Mouse (Mus musculus) ES-Bruce4 (cell line): ENCODE measurements around the gene Cit. TPM values are rescaled to one million over a fixed set of nuclear protein-coding genes. Genes with fewer than 3 reads are reported as not detected.

ENCODE experiments used
- H3K27ac ChIP-seq: 2 replicates; pipeline ENCODE4 v1.5.1; 2012; ENCODE audit warnings: low read length, inconsistent platforms; ENCODE audit not compliant: insufficient read depth
- H3K27me3 ChIP-seq: 2 replicates; pipeline ENCODE4 v1.6.1; 2012; ENCODE audit warnings: mild to moderate bottlenecking, low read length, inconsistent platforms; ENCODE audit not compliant: control insufficient read depth, poor library complexity, insufficient read depth, severe bottlenecking
- H3K36me3 ChIP-seq: 2 replicates; pipeline ENCODE4 v1.6.1; 2012; ENCODE audit warnings: inconsistent platforms, mild to moderate bottlenecking, low read length, moderate library complexity; ENCODE audit not compliant: control insufficient read depth, poor library complexity, insufficient read depth, severe bottlenecking
- H3K4me1 ChIP-seq: one replicate; pipeline ENCODE4 v1.8.1; 2011; ENCODE audit warnings: low read length; ENCODE audit not compliant: control insufficient read depth, insufficient read depth
- H3K4me3 ChIP-seq: 2 replicates; pipeline ENCODE4 v1.5.1; 2011; ENCODE audit warnings: low read depth, mild to moderate bottlenecking, low read length
- H3K9ac ChIP-seq: 2 replicates; pipeline ENCODE4 v1.6.1; 2012; ENCODE audit warnings: low read depth, mild to moderate bottlenecking, inconsistent platforms; ENCODE audit not compliant: poor library complexity, severe bottlenecking
- H3K9me3 ChIP-seq: replicated peaks from 2 replicates; pipeline ENCODE4 v1.6.1; 2012; ENCODE audit warnings: mild to moderate bottlenecking, low read length, inconsistent platforms; ENCODE audit not compliant: control insufficient read depth, poor library complexity, insufficient read depth, severe bottlenecking
- CTCF ChIP-seq: IDR thresholded peaks from one replicate; pipeline ENCODE4 v1.8.1; 2011; ENCODE audit warnings: low read depth, low read length
- EP300 ChIP-seq: IDR thresholded peaks from 2 replicates; pipeline ENCODE4 v1.6.1; 2011; ENCODE audit warnings: low read depth, low read length; ENCODE audit not compliant: insufficient read depth
- POLR2A ChIP-seq: IDR thresholded peaks from one replicate; pipeline ENCODE4 v1.8.1; 2011; ENCODE audit warnings: low read length; ENCODE audit not compliant: insufficient read depth
- polyA plus RNA-seq: library from polyadenylated mRNA; stranded (reverse); fragments of >200 nt; gene quantifications from 2 replicates; pipeline ENCODE4 v1.2.4, GENCODE M21; 2011; ENCODE audit warnings: low read depth; ENCODE audit not compliant: missing spikeins, insufficient read depth, insufficient read length

The Cit gene
- polyA plus RNA-seq, 1 experiment, result 67.1 TPM

DNA sequence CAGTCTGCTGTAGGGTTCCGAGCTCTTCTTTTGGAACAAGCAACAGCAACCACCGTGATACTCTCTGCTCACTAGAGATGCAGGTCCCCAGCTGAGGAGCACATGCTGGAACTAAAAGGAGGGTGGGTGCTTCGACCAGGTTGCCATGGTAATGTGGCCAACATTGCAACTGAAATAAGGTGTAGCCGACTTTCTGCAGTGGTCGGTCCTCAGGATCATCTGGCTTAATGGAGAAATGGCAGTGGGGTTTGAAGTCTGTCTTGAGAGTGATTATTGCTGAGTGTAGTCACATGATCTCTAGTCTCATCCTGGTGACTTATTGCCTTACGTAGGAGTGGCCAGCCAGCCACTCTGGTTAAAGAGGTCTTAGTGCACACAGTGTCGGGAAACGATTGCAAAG lies 168.7 kb downstream of the Cit start:
- Histone ChIP-seq H3K36me3 (peaks cover 37% of the 10 kb centered on the region), H3K9me3 (no peaks in the 10 kb centered on the region), H3K4me1 (no peaks in the 10 kb centered on the region), H3K9ac (no peak overlapping the region), H3K27ac (no peak overlapping the region), H3K4me3 (no peak overlapping the region), H3K27me3 (no peaks in the 10 kb centered on the region)
- TF ChIP-seq POLR2A (no peak), CTCF (no peak), EP300 (no peak)

DNA sequence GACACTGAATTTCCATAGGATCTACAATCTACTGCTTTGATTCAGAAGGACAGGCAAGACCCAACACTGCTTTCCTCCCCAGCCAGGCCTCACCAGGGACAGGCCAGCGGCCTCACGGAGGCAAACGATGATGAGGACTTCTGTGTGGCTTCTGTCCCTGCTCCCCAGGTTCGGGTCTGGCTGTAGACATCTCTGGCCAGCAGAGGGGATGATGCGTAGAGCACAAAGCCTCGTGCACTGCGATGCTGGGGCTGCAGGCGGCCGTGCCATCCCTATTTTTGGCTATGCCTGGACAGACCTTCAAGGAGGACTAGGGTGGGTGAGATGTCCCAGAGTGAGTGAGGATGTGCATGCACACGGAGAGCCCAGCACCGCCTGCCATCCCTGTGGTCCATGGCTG lies 169.2 kb downstream of the Cit start:
- Histone ChIP-seq H3K27me3 (no peaks in the 10 kb centered on the region), H3K9ac (no peak overlapping the region), H3K27ac (no peak overlapping the region), H3K9me3 (no peaks in the 10 kb centered on the region), H3K36me3 (peaks cover 41% of the 10 kb centered on the region), H3K4me1 (no peaks in the 10 kb centered on the region), H3K4me3 (no peak overlapping the region)
- TF ChIP-seq CTCF (no peak), EP300 (no peak), POLR2A (no peak)

DNA sequence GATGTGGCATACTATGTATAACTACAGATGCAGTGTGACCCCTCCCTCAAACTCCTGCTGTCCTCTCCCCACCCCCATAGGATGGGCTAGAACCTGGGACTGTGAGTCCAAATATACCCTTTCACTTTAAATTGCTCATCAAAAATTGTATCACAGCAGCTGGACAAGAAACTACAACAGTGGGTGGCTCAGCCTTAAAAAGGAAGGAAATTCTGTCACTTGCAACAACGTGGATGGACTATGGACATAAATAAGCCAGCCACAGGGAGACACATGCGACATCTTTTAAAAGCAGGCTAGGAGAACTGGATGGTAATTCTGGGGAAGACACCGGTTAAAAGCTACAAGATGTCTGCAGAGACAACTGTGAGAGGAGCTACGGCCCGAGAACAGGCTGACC lies 171.5 kb downstream of the Cit start:
- no peak overlapping the region for H3K4me3 ChIP-seq
- no peak for TF ChIP-seq CTCF
- TF ChIP-seq EP300, result no peak
- no peak for TF ChIP-seq POLR2A
- no peaks in the 10 kb centered on the region for H3K27me3 ChIP-seq
- no peak overlapping the region for H3K9ac ChIP-seq
- H3K9me3 ChIP-seq, result no peaks in the 10 kb centered on the region
- no peak overlapping the region for H3K27ac ChIP-seq
- no peaks in the 10 kb centered on the region for H3K4me1 ChIP-seq
- peaks cover 59% of the 10 kb centered on the region for H3K36me3 ChIP-seq

DNA sequence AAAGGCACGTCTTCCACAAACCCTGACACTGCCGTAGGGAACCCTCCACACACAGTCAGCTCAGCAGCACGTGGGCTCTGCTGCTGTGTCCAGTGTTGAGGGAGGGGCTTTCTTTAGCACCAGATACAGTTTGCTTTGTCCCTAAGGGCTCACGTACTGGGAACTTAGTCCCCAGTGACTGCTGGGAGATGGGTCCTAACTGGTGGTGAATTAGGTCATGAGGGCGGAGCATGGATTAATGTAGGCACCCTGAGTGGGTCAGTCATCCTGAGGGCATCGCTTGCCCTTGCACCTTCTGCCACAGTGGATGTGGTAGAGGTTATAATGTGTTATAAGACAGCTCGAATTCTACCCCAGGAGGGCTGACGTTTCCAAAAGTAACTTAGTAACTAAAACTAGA lies 172.3 kb downstream of the Cit start:
- H3K4me1 ChIP-seq, result no peaks in the 10 kb centered on the region
- H3K27ac ChIP-seq, result no peak overlapping the region
- no peak for TF ChIP-seq EP300
- no peak for TF ChIP-seq CTCF
- no peak for TF ChIP-seq POLR2A
- H3K27me3 ChIP-seq, result no peaks in the 10 kb centered on the region
- no peak overlapping the region for H3K4me3 ChIP-seq
- no peaks in the 10 kb centered on the region for H3K9me3 ChIP-seq
- H3K36me3 ChIP-seq, result peaks cover 59% of the 10 kb centered on the region
- H3K9ac ChIP-seq, result no peak overlapping the region

DNA sequence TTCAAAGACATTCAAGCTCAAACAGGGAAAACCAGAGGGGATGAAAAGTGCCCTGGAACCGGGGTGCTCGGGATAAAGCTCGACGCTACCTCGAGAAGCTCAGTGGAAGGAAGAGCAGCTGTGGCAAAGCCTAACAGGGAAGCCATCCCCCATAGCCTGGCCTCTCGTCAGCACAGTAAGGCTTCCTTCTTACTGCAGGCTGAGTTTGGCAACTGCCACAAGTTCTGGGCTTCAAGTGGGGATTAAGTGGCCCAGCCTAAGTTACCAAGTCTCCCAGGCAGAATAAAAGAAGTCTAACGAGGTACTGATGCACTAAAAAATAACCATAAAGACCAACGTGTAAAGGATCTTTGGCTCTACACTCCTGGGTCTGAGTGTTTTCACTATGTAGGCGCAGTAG lies 173.1 kb downstream of the Cit start:
- Histone ChIP-seq H3K36me3 (peaks cover 59% of the 10 kb centered on the region), H3K27me3 (no peaks in the 10 kb centered on the region), H3K9ac (no peak overlapping the region), H3K9me3 (no peaks in the 10 kb centered on the region), H3K27ac (no peak overlapping the region), H3K4me3 (no peak overlapping the region), H3K4me1 (peaks cover 1% of the 10 kb centered on the region)
- no peak for TF ChIP-seq EP300
- no peak for TF ChIP-seq CTCF
- TF ChIP-seq POLR2A, result no peak

DNA sequence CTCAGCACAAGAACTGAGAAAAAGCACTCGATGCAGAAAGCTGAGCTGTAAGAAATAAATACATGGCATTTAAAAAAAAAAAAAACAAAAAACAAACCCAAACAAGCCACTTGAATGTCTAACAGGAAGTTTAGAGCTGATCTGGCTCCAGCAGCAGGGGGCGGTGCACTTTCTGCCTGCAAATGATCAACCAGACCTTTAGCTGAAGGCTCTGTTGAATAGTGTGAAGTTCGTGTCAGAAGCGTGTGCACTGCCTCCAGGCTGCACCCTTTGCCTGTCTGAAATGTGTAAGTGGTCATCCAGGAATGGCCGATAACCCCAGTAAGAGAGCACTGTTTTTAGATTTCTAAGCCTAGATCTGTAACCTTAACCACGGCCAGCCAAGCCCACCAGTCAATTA lies 173.7 kb downstream of the Cit start:
- Histone ChIP-seq H3K9ac (no peak overlapping the region), H3K9me3 (no peaks in the 10 kb centered on the region), H3K27ac (no peak overlapping the region), H3K36me3 (peaks cover 56% of the 10 kb centered on the region), H3K27me3 (no peaks in the 10 kb centered on the region), H3K4me1 (peaks cover 1% of the 10 kb centered on the region), H3K4me3 (no peak overlapping the region)
- TF ChIP-seq POLR2A (no peak), CTCF (peak; percentile 25), EP300 (no peak)
